In genomic region chr16:10510477-10511133, GRCm38 (mm10) we compare ENCODE assay signal across 12 mouse cellular contexts. TPM values are rescaled to one million over a fixed set of nuclear protein-coding genes. Genes with fewer than 3 reads are reported as not detected.
DNase-seq lines count a peak whose midpoint lies in the region; ATAC-seq lines count a peak whose summit lies in the region.
"Had no signal": no experiment of that assay in that cellular context is flagged by ENCODE, and none has a peak within 500 bp of the region (broad histone marks: within the 10 kb centered on the region; RNA-seq: fewer than 3 reads in every experiment).

No protein-coding gene starts in this region.

- intact Hi-C loops in heart, postnatal 10 days (cut with DNase I) = no loop called here

- peak; percentile 45 to 53 for DNase-seq in heart, postnatal 10 days
- no peak for DNase-seq in heart, adult 8-10 months (ENCODE audit: low spot score)
- peak; percentile 31 for DNase-seq in lung, postnatal 10 days
- DNase-seq in lung, postnatal 36 days = no peak
- DNase-seq in cerebellum, postnatal 36 days = peak; percentile 88
- DNase-seq in right cerebral cortex, adult 18-20 months = no peak
- no peak for DNase-seq in frontal cortex, adult 2 months (ENCODE audit: extremely low spot score in 1 of 2, low spot score in 1 of 2)
- DNase-seq: right cerebral cortex, postnatal 25 days; thymus, postnatal 14 days had no signal

- ATAC-seq in cerebellum, adult (ENCODE audit: insufficient number of reproducible peaks, low FRiP score, low TSS enrichment) = peak; percentile 78
- ATAC-seq: CD4-positive, CD25-positive, alpha-beta regulatory T cell, adult 4 months had no signal

RNA-seq across cellular contexts. Expression of gene Ciita, which starts 30.7 kb away (rescaled TPM):
- under 1 TPM; 0.17 to 0.35 TPM for total RNA-seq in heart, postnatal 10 days (2021)
- under 1 TPM; 0.35 to 0.92 (median 0.67) TPM for total RNA-seq in heart, adult 8-10 months (2022)
- polyA plus RNA-seq in frontal cortex, adult 2 months (2012; rRNA removed) = 0.08 and 0.13 TPM in 2 replicates
- polyA plus RNA-seq: erythroblast, embryonic 14.5 days had no signal

RNA-seq across cellular contexts. Expression of gene Dexi, which starts 32.2 kb away (rescaled TPM):
- 10 to 100 TPM; 23.6 to 27.8 TPM for total RNA-seq in heart, postnatal 10 days (2021)
- total RNA-seq in heart, adult 8-10 months (2022) = 10 to 100 TPM; 36.4 to 38.7 (median 37.3) TPM
- polyA plus RNA-seq in frontal cortex, adult 2 months (2012; rRNA removed) = 65.7 and 77.7 TPM in 2 replicates

RNA-seq across cellular contexts. Expression of gene Clec16a, which starts 34.5 kb away (rescaled TPM):
- 10 to 100 TPM; 47.7 to 50.1 TPM for total RNA-seq in heart, postnatal 10 days (2021)
- 10 to 100 TPM; 54.8 to 71.3 (median 63.2) TPM for total RNA-seq in heart, adult 8-10 months (2022)
- 44.2 and 48.6 TPM in 2 replicates for polyA plus RNA-seq in frontal cortex, adult 2 months (2012; rRNA removed)

Comparison
In these comparisons a context has a peak if more than half of its experiments do, and no peak if none do; other contexts are left out.
1. DNase-seq: peak in heart, postnatal 10 days (2 of 2), lung, postnatal 10 days (single experiment) and cerebellum, postnatal 36 days (2 of 2); none in heart, adult 8-10 months (single experiment), lung, postnatal 36 days (single experiment), right cerebral cortex, adult 18-20 months (single experiment) and frontal cortex, adult 2 months (0 of 2).